In the genomic region with DNA sequence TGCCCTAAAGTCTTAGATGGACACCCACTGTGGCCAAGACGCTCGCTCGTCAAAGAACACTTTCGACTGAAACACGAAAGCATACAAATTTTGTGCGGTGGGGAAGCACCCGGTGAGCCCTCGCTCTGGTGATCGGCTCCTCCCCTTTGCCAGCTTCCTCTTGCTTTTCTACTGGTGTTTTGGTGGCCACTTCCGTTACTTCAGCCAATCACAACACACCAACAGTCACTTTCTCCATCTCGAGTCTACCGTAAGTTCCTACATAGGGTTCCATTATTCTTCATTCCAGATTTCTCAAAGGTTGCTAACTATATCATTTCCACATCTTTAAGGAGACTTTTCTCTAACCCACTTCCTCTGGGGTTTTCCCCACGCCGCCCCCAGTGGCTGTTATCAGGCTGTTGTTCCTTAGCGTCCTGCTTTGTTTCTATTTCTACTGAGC, we compare ENCODE assay signal across 15 mouse cellular contexts.
"Had no signal": no experiment of that assay in that cellular context is flagged by ENCODE, and none has a peak within 500 bp of the region (broad histone marks: within the 10 kb centered on the region; RNA-seq: fewer than 3 reads in every experiment).

No protein-coding gene starts in this region.

- H3K9me3 ChIP-seq: limb, embryonic 13.5 days; neural tube, embryonic 13.5 days had no signal

- H3K4me3 ChIP-seq: limb, embryonic 13.5 days; myocyte; neural tube, embryonic 13.5 days had no signal

- DNase-seq: kidney, adult 11 months; kidney, adult 9 months; kidney, postnatal 36 days; left cerebral cortex, postnatal 4 days; lung, adult 18-20 months; midbrain, embryonic 14.5 days; right cerebral cortex, adult 18-20 months; right cerebral cortex, postnatal 25 days; thymus, postnatal 36 days had no signal

- H3K4me1 ChIP-seq: limb, embryonic 13.5 days; neural tube, embryonic 13.5 days had no signal

- H3K4me2 ChIP-seq: limb, embryonic 13.5 days; neural tube, embryonic 13.5 days had no signal

- H3K27ac ChIP-seq: kidney, postnatal 0 days; limb, embryonic 13.5 days; liver, embryonic 14.5 days; neural tube, embryonic 13.5 days; stomach, postnatal 0 days had no signal

- H3K9ac ChIP-seq: limb, embryonic 13.5 days; liver, embryonic 14.5 days; neural tube, embryonic 13.5 days had no signal

- H3K36me3 ChIP-seq: limb, embryonic 13.5 days; neural tube, embryonic 13.5 days had no signal

- H3K27me3 ChIP-seq: limb, embryonic 13.5 days; neural tube, embryonic 13.5 days had no signal
